Mouse (Mus musculus) urinary bladder, adult 2 months (tissue): ENCODE data around the gene Syt3. TPM values are rescaled to one million over a fixed set of nuclear protein-coding genes. Genes with fewer than 3 reads are reported as not detected.
A peak's percentile ranks its signal among the peaks of the same experiment; 100 is the strongest.

Experiments
- DNase-seq: peaks from one replicate; pipeline ENCODE4 v3.0.0; 2022; ENCODE audit warnings: low spot score
- polyA plus RNA-seq: library from polyadenylated mRNA; depleted of rRNA; stranded (reverse); fragments of >200 nt; gene quantifications from 2 replicates; pipeline ENCODE4 v1.2.3, GENCODE M21; 2012

Gene Syt3
- polyA plus RNA-seq, 1 experiment: 4.1 TPM

DNA sequence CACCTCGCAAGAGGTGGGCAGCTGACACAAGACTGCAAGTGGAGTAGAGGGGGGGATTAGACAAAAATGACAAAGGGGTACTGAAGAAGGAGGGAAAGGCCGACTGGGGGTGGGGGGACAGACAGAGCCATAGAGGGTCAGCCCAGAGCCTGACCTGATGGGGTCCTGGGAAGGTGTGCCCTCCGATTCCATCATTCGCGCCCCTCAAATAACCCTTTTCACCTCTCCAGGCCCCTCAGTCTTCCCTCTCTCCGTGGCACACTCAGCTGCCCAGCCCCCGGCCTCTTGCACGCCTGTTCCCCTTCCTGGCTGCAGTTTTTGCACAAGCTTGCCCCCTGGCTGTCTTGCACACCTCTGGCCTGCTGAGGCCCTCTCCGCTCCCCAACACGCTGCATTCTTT lies 26.4 kb upstream of the Syt3 start:
- DNase-seq: no peak

DNA sequence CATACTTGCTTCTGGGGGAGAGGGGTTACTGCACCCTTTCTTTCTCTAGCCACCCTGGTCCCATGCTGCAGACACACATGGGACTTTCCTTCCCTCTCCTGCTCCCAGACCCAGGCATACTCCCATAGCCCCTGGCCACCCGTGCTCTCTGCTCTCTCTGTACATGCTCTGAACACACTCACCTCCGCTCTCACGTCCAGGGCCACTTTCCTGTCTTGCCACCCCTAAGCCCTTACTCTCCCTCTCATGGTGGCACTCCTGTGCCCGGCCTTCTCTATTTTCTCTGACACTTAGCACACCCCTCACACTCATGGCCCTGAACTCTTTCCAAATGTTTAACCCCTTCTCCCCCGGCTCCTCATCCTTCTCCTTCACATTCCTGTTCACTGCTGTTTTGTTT lies 25.9 kb upstream of the Syt3 start:
- DNase-seq: no peak

DNA sequence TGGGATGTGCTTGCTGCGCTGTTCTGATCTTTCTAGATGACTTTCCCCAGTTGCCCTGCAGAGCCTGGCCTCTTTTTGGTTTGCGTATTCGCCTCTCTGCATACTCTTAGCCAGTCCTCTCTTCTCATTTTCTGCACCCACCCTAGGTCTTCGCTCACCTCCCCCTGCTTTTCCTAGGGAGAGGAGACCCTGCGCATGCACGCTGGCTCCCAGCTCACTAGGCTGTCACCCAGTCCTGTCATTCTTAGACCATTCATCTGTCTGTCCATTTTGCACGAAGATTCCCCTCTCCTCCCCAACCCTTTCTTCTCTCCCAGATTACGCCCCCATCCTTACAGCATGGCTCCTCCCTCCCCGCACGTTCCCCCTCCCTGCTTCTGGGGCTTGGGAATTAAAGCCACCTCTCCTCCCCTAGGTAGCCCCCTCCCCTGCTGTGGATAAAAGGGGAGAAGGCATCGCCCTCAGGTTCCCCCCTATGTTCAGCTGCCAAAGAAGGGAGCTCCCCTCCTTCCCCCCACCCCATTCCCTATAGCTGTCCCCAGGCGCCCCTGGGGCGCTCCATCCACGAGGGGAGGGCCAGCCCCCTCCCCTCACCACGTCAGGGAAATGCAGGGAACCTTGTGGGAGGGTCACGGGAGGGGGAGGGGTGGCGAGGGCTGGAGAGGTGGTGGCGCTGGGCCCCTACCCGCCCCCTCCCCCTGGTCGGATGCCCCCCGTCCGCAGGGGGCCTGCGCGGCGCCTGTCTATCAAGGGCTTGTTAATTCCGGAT lies 24.8 kb upstream of the Syt3 start:
- DNase-seq: no peak

DNA sequence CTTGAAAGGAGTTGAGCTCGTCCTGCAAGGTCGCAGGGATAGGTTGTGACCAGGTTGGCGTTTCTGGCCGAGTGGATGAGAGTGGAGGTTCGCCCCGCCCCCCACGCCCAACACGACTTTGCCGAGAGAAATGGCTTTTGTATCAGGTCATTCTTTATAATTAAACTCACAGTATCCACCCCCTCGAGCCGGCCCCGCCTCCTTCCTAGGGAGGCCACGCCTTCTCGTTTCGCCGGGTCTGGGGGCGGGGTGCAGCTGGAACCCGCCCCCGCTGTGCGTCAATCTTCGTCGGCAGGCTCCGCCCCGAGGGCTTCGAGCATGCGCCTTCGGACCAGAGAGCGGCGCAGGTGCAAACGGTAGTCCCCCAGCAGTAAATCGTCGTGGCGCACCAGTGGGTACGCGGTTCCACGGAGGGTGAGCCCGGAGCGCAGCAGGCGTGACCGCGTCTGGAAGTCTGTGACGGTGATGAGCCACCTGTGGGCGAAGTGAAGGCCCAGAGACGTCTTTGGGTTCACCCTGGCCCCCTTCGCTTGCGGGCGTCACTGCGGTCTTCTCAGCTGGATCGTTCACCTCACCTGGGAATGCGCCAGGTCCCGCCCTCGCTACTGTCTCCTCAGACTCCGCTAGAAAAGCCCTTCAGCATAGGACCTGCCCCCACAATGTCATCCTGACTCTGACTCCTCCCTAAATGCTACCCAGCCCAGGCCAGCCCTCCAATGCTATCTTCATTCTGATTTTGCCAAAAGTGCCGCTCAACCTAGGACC lies 23.8 kb upstream of the Syt3 start:
- DNase-seq: peak; percentile 90

DNA sequence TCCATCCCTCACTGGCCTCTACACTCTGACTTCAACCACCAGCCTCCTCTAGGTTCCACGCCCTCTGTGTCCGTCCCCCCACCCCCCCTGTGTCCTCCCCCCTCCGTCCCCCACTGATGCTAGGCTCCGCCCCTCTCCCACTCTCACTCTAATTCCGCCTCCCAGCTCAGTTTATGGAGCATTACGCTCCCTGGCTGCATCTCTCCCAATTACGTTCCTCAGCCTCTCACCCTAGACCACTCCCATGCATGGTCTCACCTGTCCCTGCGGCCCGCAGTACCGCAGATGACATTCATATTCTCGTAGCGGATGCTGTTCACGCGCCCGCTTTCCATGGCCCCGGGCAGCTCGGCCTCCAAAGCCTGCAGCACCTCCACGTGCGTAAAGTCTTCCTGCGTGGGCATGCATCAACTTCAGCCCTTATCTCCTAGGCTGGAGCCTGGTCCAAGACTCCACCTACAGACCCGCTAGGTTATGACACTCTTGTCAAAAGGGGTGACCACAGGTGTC lies 23.1 kb upstream of the Syt3 start:
- DNase-seq: no peak

DNA sequence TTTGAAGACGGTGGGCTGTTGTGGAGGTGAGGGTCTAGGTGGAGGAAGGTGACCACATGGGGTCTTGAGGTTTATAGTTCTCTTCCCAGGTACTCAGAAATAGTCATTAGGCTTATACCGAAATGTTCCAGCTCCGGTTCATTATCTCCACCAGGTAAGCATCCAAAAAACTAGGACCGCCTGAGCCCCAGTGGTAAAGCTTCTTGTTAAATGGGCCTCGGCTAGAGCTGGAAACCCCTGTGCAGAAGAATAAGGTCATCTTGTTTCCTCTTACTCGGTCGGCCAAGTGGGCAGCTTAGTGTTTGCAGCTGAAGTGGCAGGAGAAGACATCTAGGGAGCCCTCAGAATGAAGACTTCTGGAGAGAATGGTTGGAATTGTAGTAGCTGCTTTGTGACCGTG lies 11.2 kb upstream of the Syt3 start:
- no peak for DNase-seq

DNA sequence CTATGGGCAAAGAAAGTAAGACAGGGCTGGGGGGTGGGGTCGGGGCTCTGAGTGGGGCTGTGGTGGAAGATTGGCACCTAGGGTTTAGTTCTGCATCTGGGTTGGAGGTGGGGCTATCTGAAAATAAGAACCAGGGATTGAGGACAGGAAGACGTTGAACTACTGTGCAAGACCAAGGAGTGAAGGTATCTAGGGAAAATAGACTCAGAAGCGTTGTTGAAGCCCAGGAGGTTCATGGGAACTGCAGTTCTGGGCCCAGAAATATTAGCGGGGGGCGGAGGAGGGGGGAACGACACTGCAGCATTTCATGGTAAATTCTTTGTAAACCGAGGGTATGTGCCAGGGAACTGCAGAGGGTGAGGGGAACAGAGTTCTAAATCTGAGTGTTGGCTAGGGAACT lies 10.4 kb upstream of the Syt3 start:
- no peak for DNase-seq

DNA sequence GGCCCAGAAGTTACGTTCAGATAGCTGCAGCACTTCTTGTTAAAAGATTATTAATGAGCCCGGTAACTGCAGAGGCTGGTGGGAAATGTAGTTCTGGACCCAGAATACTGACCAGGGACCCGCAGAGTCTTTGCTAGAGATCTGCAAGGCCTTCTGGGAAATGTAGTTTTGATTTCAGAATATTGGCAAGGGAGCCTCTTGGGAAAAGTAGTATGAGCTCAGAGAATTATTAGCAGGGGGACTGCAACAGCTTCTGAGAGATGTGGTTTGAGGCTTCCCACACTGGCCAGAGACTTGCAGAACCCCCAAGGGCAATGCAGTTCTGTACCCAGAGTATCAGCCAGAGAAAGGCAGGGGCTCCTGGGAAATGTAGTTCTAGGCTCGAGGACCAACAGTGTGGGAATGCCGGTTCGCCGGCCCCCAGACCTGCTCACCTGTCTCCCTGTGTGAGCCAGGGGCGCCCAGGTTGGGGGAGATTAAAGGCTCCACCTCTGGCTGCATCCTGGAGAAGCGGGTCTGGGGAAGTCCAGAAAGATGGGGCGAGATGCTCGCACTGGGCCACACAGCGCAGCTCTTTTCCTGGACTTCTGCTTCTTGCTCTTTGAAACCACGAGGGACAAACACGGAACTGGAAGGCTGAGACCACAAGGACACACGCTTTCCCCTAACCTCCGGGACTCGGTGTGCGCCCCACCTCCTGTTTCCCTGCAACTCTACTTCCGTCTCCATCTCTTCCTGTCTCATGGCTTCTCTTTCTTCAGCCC lies 9.8 kb upstream of the Syt3 start:
- peak; percentile 66 for DNase-seq

DNA sequence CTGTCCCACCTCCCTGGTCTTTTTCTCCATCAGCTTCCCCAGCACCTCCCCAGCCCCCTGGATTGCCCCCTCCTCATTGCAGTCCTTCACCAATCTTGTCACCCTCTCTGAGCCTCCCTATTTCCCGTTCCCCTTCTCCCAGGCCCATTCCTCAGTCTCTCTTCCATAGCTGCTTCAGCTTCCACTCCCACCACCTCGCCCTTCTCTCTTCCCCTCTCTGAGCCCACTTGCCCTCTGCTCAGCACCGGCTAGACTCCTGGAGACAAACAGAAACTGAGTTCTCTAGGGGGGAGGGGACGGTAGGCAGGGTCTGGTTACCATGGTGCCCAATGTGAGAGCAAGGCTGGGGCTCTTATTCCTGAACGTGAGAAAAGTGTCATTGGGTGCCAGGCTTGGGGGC lies 9.1 kb upstream of the Syt3 start:
- no peak for DNase-seq

DNA sequence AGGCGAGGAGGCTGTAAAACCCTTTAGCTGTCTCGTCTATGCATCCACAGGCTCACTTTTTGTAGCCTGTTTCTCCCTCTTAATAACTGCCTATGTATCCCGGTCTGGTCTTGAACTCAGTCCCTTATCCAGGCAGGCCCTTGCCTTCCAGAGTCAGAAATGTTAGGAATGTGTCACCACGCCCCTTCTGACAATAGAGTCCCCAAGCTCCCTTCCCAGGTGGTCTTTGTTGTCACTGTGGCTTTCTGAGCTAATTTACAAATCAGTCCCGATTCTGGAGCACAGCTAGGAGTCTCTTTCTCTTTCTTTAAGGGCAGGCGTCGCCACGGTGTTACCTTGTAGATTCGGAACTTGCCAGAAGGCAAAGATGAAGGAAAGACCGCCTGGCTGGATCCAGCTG lies 8.7 kb upstream of the Syt3 start:
- DNase-seq: no peak

DNA sequence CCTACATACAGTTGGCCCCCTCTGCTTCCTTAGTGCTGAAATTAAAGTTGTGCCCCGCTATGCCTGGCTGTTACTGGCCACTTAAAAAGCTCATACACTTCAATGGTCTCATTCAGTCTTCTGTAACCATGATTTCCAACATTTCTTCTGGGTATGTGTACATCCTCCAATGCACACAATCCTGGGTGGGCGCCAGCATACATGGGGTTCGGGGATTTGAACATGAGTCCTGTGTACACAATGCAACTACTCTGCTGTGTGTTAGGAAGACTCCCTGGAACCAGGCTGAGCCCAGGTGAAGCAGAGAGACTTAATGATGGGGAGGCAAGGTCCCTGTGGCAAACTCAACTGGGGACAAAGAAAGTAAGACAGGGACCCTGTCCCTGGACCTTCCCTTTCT lies 8.1 kb upstream of the Syt3 start:
- DNase-seq: no peak

DNA sequence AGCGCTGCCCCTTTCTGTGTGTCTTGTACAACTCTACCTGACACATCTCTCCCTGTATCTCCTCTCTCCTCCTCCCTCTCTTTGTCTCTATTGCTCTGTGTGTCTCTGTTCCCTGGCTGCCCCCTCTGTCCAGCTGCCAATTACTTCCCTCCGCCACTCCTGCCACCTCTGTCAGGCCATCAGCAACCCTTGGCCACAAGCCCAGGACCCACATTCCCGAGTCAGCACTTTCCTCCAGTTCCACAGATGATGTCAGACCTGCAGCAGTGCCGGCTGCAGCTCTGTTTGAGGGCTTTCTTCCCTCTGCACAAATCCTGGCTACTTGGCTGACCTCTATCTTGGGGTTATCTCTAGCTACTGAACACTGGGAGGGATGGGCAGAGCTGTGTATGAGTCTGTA lies 5.6 kb upstream of the Syt3 start:
- no peak for DNase-seq

DNA sequence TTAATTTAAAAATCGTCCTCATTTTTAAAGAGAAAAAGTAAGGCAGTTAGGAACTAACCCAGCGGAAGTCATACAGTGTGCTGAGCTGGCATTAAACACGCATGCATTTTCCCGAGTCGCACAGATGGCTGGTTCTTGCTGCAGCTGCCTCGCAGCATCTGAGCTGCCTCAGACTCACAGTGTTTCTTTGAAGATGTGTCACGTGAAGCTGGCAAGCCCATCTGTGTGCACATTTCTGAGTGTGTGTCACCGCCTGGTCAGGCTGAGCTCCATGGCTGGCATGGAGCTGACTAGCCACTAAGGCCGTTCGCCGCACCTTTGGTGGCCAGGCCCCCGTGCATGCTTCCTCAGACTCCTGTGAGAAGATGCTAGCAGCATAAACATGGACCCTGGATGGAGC lies 1.4 kb upstream of the Syt3 start:
- DNase-seq: no peak

DNA sequence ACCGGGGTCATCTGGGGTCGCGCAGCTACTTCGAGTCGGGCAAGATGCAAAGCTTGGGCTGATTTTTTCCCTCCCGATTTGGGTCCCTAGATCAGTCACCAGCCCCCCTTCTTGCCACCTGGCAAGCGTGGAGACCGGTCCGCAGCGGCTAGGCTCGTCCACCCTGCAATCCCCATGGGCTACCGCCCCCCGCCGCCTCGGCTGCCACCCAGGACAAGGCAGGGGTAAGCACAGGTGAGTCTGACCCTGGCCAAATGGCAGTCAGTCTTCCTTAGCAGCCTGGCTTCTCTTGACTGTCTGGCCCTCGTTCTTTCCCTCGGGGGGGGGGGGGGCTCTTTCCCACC lies 786 bp downstream of the Syt3 start:
- no peak for DNase-seq

DNA sequence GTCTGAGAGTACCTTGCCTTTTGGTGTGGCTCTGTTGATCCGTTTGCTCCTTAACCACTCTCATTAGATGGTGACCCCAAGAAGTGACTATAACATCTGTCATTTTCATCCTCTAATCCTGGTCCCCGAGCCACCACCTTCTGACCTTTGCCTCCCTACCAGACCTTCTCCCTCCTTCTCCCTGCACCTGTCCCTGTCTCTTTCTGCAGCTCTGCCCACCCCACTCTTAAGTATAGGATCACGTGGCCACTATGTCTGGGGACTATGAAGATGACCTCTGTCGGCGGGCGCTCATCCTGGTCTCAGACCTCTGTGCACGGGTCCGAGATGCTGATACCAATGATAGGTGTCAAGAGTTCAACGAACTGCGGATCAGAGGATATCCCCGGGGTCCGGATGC lies 1.8 kb downstream of the Syt3 start, which contains the start of gene 1700008O03Rik:
Gene 1700008O03Rik, minus strand, starts transcription at position 101 of the 400 bp plus-strand sequence.
- no peak for DNase-seq

DNA sequence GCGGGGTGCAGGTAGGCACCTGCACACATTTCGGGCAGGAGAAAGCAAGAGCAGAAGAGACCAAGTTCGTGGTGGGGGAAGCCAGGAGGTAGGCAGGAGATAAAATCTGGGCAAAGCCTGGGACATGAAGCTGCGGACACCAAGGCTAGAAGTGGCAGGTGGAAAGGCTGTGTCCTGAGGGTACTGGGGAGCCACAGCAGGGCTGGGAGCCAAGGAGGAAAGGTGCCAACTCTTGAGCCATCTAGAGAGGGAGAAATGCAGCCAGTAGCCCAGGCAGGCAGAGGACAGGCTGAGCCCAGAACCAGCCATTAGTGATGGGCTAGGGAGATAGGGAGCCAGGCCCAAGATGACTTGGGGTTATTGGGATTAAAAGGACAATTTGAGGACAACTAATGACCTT lies 7.9 kb downstream of the Syt3 start:
- no peak for DNase-seq

DNA sequence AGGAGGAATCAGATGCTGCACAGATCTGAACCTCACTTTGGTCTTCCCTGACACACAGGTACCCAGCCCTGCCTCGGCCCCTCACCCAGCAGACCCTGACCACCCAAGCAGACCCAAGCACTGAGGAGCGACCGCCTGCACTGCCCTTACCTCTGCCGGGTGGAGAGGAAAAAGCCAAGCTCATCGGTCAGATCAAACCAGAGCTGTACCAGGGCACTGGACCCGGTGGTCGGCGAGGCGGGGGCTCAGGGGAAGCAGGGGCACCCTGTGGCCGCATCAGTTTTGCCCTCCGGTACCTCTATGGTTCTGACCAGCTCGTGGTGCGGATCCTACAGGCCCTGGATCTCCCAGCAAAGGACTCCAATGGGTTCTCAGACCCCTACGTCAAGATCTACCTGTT lies 8.4 kb downstream of the Syt3 start:
- DNase-seq: no peak

DNA sequence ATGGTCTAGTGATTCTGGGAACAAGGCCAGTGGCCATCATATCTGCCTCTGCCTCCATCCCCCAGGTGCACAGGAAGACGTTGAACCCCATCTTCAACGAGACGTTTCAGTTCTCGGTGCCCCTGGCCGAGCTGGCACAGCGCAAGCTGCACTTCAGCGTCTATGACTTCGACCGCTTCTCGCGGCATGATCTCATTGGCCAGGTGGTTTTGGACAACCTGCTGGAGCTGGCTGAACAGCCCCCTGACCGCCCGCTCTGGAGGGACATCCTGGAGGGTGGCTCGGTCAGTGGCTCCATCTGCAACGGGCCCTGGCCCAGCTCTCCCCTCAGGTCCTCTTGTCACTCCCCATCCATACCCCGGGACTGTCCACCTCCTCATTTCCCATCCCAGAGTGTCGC lies 9.4 kb downstream of the Syt3 start:
- DNase-seq: no peak

DNA sequence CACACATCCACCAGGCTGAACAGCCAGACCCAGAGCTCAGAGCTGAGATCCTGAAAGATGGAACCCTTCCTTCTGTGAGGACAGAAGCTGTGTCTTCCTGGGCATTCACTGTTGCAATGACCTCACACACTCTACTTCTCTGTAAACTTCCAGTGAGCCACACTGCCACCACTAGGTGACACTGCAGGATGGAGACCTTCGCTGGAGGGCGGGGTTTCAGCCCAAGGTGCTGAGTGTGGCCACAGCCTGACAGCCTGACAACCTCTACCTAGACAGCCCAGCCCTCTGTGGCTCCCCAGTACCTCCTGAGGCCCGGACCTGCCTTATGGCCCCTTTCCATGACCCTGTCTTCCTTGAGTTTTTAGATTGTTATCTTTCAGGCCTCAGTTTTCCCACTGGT lies 14.7 kb downstream of the Syt3 start:
- DNase-seq: no peak

DNA sequence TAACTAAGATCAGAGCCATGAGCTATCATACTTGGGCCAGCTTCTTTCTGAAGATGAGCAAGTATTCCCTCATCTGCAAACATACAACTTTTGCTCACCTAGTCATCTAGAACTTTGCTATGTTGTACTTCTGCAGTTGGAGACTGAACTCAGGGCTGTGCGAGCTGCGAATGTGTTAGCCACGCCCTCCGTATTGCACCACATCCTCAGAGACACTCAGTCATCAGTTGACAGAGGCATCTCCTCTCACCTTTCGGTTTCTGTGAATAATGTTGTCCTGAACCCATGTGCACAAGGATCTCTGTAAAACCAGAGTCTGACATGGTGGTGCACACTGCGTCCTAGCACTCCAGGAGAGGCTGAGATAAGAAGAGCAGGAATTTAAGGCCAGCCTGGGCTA lies 17.8 kb downstream of the Syt3 start:
- DNase-seq: no peak

DNA sequence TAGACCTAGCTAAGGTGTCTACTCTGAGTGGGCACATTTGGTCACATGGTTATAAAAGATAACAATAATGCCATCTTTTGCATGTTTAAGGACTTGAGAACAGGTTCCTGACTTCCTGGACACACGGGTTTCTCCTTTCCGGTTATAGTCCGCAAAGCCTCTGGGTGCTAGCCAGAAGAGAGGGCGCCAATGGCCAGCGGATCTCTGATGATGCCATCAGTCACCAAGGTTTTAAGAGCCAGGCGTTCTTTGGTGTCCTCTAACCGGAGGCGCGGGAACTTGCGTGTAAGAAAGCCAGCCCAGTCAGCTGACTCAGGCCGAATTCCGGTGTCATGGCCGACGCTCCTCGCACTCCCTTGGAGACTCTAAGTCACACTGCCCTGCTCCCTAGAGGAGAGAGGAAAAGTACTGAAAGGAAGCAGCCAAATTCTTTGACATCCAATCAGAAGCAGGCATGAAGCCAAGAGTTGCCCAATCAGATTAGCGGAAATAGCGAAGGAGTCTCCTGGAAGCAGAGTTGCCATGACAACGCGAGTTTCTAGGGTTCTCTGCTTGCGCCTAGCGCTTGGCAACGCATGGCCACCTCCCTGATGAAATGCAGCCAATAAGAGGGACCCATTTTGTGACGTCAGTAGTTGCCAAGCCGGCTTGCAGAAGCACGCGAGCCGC lies 21.6 kb downstream of the Syt3 start:
- DNase-seq: no peak

DNA sequence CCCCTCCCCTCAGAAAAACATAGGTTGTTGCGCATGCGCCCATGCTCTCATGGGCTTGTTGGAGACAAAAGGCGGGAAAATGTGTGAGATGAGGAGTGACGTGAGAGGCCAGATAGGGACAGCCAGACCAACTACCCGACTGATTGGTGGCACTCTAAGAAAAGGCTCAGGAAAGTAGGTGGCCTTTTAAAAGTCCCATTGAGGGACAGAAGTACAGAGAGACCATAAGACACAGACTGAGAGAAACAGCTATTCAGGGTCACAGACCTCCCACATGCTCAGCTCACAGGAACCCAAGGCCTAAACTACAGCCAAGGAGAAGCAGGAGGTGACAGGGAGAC lies 22.1 kb downstream of the Syt3 start:
- DNase-seq: no peak
